Mouse (Mus musculus) midbrain, embryonic 16.5 days (tissue): ENCODE measurements around the gene Gm30191. TPM values are rescaled to one million over a fixed set of nuclear protein-coding genes. Genes with fewer than 3 reads are reported as not detected.

Source experiments
- polyA plus RNA-seq: library from polyadenylated mRNA; unstranded; fragments of >200 nt; fragmentation: Nextera tagmentation; extraction: Ambion mirVana; gene quantifications from 2 replicates; pipeline ENCODE4 v1.2.1, GENCODE M21; 2015

Gm30191 gene
- polyA plus RNA-seq, 1 experiment from 2014 or later, result not detected

Other genes starting within 250 kb of the Gm30191 start
- gene Dhdds, start 246.0 kb upstream of the Gm30191 start, polyA plus RNA-seq, result 45.7 and 48.6 TPM in 2 replicates
- 0.37 and 0.44 TPM in 2 replicates for gene Lin28a, start 228.1 kb upstream of the Gm30191 start, polyA plus RNA-seq
- not detected in 2 replicates for gene Zfp683, start 193.1 kb upstream of the Gm30191 start, polyA plus RNA-seq
- gene Crybg2, start 186.1 kb upstream of the Gm30191 start, polyA plus RNA-seq, result 3.8 and 6.6 TPM in 2 replicates
- 0.92 and 2.1 TPM in 2 replicates for gene Cd52, start 151.9 kb upstream of the Gm30191 start, polyA plus RNA-seq
- gene Ubxn11, start 144.4 kb upstream of the Gm30191 start, polyA plus RNA-seq, result 18.4 and 19.0 TPM in 2 replicates
- gene Sh3bgrl3, start 118.1 kb upstream of the Gm30191 start, polyA plus RNA-seq, result 421 and 430 TPM in 2 replicates
- gene Cep85, start 59.8 kb upstream of the Gm30191 start, polyA plus RNA-seq, result 16.7 and 18.1 TPM in 2 replicates
- not detected in 2 replicates for gene Gm7534, start 43.9 kb upstream of the Gm30191 start, polyA plus RNA-seq
- not detected in 2 replicates for gene Catsper4, start 19.6 kb upstream of the Gm30191 start, polyA plus RNA-seq
- 0.11 and 0.13 TPM in 2 replicates for gene Cnksr1, start 8.5 kb upstream of the Gm30191 start, polyA plus RNA-seq
- 0.24 and 0.51 TPM in 2 replicates for gene E130218I03Rik, start 3.3 kb upstream of the Gm30191 start, polyA plus RNA-seq
- 12.4 and 13.4 TPM in 2 replicates for gene Zfp593, start 1.3 kb upstream of the Gm30191 start, polyA plus RNA-seq
- gene Grrp1, start 7.2 kb downstream of the Gm30191 start, polyA plus RNA-seq, result 12.9 and 16.2 TPM in 2 replicates
- gene Pdik1l, start 41.0 kb downstream of the Gm30191 start, polyA plus RNA-seq, result 44.9 and 46.5 TPM in 2 replicates
- 0.45 and 0.62 TPM in 2 replicates for gene Trim63, start 68.2 kb downstream of the Gm30191 start, polyA plus RNA-seq
- gene Slc30a2, start 96.2 kb downstream of the Gm30191 start, polyA plus RNA-seq, result 0.26 and 0.30 TPM in 2 replicates
- gene Extl1, start 136.9 kb downstream of the Gm30191 start, polyA plus RNA-seq, result 0.45 and 0.58 TPM in 2 replicates
- 7.5 and 8.8 TPM in 2 replicates for gene Pafah2, start 149.4 kb downstream of the Gm30191 start, polyA plus RNA-seq
- gene Stmn1, start 221.4 kb downstream of the Gm30191 start, polyA plus RNA-seq, result 7,758 and 8,549 TPM in 2 replicates
- 27.2 and 36.2 TPM in 2 replicates for gene Paqr7, start 249.8 kb downstream of the Gm30191 start, polyA plus RNA-seq